Mouse (Mus musculus) CH12.LX (cell line): Measurements from ENCODE around the gene Axdnd1.

ENCODE experiments used
- CTCF ChIP-seq, 2 experiments: IDR thresholded peaks in 1 of 2; conservative IDR thresholded peaks in 1 of 2; 2 replicates each; pipeline ENCODE4 v1.5.1; 2011 to 2012; ENCODE audit warnings: low read depth in 2 of 2, low read length in 2 of 2, improper control_type of control experiment in 1 of 2, inconsistent platforms in 1 of 2, mild to moderate bottlenecking in 1 of 2, moderate library complexity in 1 of 2
- HCFC1 ChIP-seq: IDR thresholded peaks from 2 replicates; pipeline ENCODE4 v1.6.1; 2012; ENCODE audit warnings: low read depth, mild to moderate bottlenecking, inconsistent platforms, low read length, improper control_type of control experiment
- JUND ChIP-seq: conservative IDR thresholded peaks from 2 replicates; pipeline ENCODE4 v1.6.1; 2011; ENCODE audit warnings: low read depth, low read length, improper control_type of control experiment
- SMC3 ChIP-seq: IDR thresholded peaks from 2 replicates; pipeline ENCODE4 v1.6.1; 2011; ENCODE audit warnings: low read depth, low read length, improper control_type of control experiment
- USF1 ChIP-seq: IDR thresholded peaks from 2 replicates; pipeline ENCODE4 v1.6.1; 2014; ENCODE audit warnings: low read depth, mild to moderate bottlenecking, inconsistent platforms, low read length, improper control_type of control experiment

GRCm38 (mm10) chr1:156393148-156393547 is 27.8 kb downstream of the Axdnd1 start:
- TF ChIP-seq CTCF (conservative IDR thresholded peaks at IDR 0.05 in 1 of 2, IDR thresholded peaks at IDR 0.05 in 1 of 2; ENCODE audit: low read depth in 2 of 2, low read length in 2 of 2) (no peak), JUND (no peak), HCFC1 (no peak), USF1 (no peak), SMC3 (no peak)
